Mouse (Mus musculus): ENCODE data around the gene Ces2g. TPM values are rescaled to one million over a fixed set of nuclear protein-coding genes. Genes with fewer than 3 reads are reported as not detected.

The Ces2g gene
- 1 to 10 TPM; 2.7 to 3.9 (median 3.4) TPM for total RNA-seq (2022)

DNA sequence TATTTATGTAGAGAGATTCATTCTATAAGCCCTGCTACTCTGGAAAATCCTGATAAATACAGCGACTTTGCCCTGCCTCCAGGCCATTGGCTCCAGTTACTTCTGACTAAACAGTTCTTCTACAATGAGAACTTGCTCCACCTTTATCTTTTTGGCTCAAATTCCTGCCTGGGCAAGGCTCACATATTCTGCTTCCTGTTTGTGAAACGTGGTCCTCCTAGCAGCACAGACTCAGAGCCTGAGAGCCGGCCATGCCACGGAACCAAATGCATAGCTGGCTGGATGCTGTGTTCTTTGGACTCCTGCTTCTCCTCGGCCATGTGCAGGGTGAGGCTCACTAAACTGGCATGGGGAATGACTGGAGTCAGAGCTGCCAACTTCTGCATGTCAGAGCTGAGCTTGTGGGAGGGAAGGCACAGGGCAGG is at the start of gene Ces2g:
Gene Ces2g (plus strand): TSS at position 182 of the 425 bp plus-strand sequence.
- no peak for DNase-seq

DNA sequence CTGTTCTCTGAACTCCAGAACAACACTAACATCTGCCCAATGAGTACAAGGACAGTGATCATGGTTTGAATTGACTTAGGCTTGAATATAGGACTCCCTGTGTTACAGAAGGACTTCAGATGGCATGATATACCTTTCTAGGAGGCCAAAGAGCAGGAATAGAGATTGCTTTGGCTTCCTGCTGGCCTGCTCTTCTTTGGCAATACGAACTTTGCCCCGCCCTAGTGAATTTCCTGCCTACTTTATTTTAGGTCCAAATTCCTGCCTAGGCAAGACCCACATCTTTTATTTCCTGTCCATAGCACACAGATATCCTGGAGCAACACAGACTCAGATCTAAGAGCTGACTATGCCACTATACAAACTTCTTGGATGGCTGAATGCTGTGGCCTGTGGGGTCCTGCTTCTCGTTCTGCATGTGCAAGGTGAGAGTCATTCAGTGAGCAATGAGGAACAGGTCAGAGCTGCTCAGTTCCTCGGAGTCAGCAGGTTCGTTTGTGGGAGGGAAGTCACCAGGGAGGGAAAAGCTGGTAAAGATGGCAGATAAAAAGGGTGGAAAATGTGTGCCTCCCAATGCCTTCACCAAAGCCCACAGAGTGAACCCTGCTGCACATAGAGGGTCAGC is 35.4 kb upstream of the Ces2g start, which contains the start of gene Ces2e:
Gene Ces2e (plus strand): TSS at position 289 of the 625 bp plus-strand sequence.
- DNase-seq: no peak

DNA sequence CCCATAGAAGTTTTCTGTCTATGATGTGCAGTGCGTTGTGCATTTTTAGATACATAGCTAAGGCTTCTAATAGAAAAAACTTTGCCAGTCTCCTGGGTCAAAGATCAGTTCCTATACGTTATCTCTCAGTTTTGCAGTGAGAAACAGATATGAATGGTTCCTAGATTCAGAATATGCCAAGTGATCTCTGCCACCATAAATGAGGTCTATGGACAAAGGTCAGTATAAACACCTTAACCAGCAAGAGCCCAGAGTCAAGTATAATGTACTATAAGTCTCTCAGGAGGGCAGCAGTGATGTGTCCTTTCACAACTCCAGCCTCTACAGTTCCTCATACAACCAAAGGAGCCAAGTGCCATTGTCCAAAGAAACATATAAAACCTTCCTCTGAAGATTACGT is 34.2 kb upstream of the Ces2g start:
- no peak for DNase-seq

DNA sequence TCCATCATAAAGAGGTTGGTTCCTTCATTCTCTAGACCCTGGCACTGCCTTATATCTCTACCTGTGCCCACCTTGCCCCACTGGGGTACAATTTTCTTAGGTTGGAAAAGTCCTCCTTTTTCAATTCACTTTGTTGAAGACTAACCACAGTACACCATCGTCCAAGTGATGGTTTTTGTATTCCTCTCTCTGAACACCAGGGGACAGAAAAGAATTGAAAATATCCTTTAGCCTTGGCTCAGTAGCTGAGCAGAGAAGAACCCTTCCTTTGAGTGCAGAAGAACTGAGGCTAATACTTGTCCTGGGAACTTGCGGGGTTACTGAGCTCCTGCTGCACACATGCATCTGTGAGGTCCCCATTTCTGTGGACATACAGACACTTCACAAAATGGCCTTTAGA is 16.9 kb upstream of the Ces2g start:
- no peak for DNase-seq

DNA sequence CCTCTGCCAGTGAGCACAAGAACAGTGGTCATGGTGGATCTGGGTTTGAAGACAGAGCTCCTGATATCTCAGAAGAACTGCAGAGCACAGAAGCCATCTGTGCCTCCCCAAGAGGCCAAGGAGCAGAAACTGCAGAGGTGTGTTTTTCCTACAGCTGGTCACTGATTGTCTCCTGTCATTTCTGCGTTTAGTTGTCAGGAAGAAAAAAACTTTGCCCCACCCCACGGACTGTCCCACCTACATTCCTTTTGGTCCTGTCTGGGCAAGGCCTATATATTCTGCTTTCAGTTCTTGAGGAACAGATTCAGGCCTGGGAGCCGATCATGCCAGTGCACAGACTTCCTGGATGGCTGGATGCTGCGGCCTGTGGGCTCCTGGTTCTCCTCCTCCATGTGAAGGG is 14.5 kb upstream of the Ces2g start, which contains the start of gene Ces2f:
Gene Ces2f (plus strand): TSS at position 301 of the 400 bp plus-strand sequence.
- no peak for DNase-seq

DNA sequence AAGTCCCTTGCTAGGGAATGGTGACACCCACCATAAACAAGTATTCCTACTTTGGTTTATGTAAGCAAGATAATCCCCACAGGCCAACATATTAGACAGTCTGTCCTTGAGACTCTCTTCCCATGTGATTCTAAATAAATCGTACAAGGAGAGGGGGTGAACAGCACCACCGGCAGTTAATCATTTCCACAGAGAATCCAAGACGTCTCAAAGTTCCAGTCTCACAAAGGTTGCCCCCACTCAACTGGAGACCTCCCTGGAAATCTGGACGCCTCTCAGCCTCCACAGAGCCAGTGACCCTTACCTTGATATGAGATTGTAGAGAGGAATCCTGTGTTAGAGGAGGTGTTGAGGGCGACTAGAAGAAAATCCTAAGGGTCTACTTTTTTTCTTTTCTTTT is 12.5 kb upstream of the Ces2g start:
- no peak for DNase-seq

DNA sequence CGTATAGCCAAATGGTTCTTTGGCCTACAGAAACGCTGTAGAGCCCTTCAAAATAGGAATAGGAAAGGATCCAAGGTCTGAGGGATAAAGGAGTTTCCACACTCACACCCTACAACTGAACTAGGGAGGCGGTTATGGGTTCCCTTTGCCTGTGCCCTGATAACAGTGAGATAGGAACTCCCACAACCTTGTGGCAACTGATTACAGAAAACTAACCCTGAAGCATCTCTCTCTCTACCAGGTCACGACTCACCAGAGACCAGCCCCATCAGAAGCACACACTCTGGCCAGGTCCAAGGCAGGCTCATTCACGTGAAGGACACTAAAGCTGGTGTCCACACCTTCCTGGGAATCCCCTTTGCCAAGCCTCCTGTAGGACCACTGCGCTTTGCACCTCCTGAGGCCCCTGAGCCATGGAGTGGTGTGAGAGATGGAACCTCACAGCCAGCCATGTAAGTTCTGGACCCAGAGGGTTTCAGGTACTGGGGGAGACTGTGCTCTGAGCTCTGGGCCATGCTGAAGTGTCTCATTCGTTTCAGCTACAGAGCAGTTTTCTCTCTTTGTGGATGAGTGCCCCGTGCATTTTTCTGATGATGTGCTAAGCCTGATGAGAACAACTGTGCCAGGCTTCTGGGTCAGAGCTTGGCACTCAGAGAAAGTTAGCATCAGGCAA is 847 bp downstream of the Ces2g start:
- no peak for DNase-seq

DNA sequence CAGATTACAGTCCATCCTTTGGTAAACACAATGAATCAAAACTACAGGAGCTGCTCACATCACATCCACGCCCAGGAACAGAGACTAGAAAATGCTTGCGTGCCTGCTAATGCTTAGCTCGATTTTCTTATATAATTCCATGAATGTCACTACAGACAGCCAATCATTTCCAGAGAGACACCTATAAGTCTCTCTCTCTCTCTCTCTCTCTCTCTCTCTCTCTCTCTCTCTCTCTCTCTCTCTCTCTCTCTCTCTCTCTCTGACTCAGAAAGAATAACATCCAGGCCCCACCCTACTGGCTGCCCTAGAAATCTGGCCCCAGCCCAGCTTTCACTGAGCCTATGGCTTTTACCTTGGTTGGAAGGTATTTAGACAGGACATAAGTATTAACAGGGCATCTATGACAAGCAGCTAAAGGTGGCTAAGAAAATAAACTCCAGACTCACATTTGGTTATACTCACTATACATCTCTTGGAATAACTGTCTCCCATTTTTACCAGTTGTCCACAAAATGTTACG is 1.9 kb downstream of the Ces2g start:
- no peak for DNase-seq

DNA sequence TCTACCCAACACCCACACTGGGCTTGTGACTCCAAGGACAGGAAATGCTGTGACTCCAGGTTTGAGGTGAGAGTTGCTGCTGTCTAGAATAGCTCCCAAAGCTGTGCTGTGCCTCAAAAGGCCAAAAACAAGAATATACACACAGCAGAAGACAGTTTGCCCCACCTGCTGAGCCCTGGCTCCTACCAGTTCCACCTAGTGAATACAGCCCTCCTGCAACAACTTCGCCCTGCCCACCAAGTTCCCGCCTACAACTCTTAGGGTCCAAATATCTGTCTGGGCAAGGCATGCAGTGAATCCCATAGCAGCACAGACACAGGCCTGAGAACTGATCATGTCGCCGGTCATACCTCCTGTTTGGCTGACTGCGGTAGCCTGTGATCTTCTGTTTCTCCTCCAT is 22.6 kb downstream of the Ces2g start:
- DNase-seq: no peak

DNA sequence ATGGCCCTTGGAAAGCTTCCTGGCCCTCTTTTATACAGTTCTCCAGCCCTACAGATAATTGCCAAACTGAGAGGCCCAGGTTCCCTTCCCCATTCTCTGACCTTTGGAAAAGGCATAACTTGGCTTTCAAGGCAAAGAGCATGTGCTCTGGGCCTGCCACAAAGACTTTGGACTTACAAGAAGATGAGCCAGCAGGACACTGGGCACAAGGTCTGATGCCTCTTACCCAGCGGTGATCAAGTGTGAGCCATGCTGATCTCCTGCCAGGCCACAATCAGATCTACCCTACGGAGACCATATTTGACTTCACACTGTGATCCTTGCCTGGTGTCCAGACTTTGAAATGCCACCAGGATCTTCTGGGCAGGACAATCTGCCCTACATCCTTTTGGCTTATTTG is 23.4 kb downstream of the Ces2g start:
- DNase-seq: no peak

DNA sequence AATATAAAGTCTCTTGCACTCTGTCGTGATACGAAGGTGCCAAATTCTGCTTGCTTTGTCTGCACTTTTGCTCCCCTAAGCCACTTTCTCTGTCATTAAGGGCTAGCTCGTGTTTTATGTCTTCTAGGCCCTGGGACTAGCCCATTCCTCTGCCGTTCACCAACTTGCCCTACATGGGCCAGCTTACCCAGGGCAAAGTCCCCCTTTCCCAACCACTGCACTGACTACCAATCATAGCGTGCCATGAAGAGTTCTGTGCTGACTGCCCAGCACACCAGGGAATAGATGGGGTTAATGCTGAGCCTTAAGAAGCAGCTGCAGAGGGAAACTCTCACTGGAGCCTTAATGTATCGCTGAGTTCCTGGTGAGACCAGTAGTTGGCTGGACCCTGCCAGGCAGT is 36.7 kb downstream of the Ces2g start:
- DNase-seq: no peak

DNA sequence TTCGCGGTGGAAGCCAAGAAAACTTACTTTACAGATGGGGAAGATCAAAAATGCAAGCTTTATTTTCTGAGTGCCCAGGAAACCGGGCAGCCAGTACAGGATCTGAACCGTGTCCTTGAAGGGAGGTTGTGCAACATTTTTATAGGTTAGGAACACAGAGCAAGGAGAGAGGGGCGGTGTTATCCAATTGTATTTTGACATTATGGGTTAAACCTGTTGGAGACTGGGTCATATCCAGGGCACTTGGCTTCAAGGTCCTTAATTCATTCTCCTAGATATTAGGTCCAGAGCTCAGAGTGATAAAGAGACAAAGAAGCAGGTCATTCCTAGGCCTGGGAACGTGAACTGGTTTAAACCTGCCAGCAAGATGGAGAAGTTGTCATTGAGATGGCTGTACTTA is 37.7 kb downstream of the Ces2g start:
- no peak for DNase-seq

DNA sequence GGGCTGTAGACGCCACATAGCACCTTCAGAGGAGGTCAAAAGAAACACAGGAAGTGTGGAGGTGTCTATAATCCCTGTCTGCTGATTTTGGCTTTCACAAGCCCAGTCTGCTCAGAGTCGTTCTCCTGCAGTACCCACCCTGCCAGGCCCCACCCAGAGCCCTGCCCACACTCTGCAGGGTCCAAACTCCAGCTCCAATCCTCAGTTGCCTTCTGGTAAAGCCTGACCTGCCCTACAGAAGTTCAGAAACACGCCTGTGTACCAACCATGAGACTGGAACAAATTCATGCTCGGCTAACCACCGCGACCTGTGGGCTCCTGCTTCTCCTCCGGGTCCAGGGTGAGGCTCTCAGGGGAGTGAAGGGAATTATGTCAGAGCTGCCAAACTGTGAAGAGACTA is 39.1 kb downstream of the Ces2g start, which contains the start of gene Ces2h:
Gene Ces2h (plus strand): TSS at position 268 of the 400 bp plus-strand sequence.
- no peak for DNase-seq

DNA sequence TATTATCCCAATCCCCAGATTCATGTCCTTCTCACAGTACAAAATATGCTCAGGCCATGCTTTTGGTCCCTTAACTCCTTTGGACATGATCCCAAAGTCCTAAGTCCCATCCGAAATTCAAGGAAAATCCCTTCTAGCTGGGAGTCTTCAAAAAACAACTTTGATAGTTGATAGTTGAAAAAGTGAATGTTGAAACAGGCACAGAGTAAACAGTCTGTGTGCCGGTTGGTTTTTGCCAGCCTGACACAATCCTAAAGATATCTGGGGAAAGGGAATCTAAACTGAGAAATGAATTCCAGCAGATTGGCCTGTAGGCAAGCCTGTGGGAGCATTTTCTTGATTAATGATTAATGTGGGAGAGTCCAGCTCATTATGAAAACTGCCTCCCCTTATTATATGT is 48.5 kb downstream of the Ces2g start:
- DNase-seq: no peak

DNA sequence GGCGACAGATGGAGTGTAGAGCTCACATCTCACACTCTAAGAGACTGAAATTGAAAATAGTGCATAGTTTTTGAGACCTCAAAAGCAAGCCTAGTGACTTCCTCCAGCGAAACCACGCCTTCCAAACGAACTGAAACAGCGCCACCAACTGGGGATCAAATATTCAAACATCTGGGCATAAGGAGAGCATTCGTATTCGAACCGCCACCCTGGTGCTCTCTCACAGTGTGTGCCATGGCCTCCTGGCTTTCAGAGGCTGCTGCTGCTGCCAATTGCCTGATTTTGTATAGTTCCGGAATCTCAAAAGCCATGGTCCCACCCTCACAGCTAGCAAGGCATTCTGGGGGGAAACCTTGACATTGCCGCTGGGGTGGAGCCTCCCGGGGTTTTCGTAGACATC is 49.6 kb downstream of the Ces2g start:
- no peak for DNase-seq

DNA sequence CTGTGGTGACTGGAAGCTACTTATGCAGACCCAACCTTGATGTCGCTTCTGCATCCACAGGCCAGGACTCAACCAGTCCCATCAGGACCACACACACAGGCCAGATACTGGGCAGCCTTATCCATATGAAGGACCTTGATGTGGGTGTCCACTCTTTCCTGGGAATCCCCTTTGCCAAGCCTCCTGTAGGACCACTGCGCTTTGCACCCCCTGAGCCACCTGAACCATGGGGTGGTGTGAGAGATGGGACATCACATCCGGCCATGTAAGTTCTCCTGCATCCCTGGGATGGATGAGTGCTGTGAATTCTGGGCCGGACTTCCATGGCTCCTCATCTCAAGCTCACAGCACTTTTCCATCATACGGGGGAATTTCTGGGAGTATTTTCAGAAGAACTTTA is 52.9 kb downstream of the Ces2g start:
- DNase-seq: no peak

Other genes starting within 250 kb of the Ces2g start
- under 1 TPM in 1 of 4 experiments, not detected in 3; 0.17 TPM for gene Ces2a, start 227.7 kb upstream of the Ces2g start, total RNA-seq (2022)
- under 1 TPM; 0.10 to 0.70 (median 0.42) TPM for gene Ces2b, start 130.1 kb upstream of the Ces2g start, total RNA-seq (2022)
- gene Ces2c, start 114.7 kb upstream of the Ces2g start, total RNA-seq (2022): not detected
- 1 to 10 TPM; 2.1 to 6.6 (median 4.9) TPM for gene Ces2e, start 35.5 kb upstream of the Ces2g start, total RNA-seq (2022)
- not detected for gene Ces2f, start 14.4 kb upstream of the Ces2g start, total RNA-seq (2022)
- gene Ces2h, start 39.1 kb downstream of the Ces2g start, total RNA-seq (2022): not detected
- 1 to 10 TPM in 1 of 4 experiments, not detected in 3; 1.6 TPM for gene Ces3a, start 86.9 kb downstream of the Ces2g start, total RNA-seq (2022)
- gene Ces3b, start 122.0 kb downstream of the Ces2g start, total RNA-seq (2022): under 1 TPM in 1 of 4 experiments, not detected in 3; 0.73 TPM
- gene Ces4a, start 170.1 kb downstream of the Ces2g start, total RNA-seq (2022): under 1 TPM in 2 of 4 experiments, not detected in 2; 0.16 to 0.24 TPM
- 100 to 1,000 TPM in 2 of 4 experiments, 10 to 100 TPM in 2; 71.5 to 127 (median 93.2) TPM for gene Cbfb, start 209.0 kb downstream of the Ces2g start, total RNA-seq (2022)